Mouse (Mus musculus) hindbrain, embryonic 16.5 days (tissue): ENCODE measurements at regions not wholly inside any gene's neighbourhood (a gene's known extent, or its start where the extent isn't known, plus 50 kb on each side); places are given as distances from the start of the nearest gene placed in this dataset.
A peak's percentile ranks its signal among the peaks of the same experiment; 100 is the strongest.

Experiments used
- ATAC-seq: fragments of 200-750 bp; cut with Nextera tagmentation; 2 replicates; pipeline ENCODE4 v1.8.0; 2017; ENCODE audit warnings: moderate TSS enrichment, moderate library complexity
- H3K27ac ChIP-seq: fragments of 300-500 bp; sonication (generic); 2 replicates; pipeline ENCODE4 v1.5.1; 2014; ENCODE audit warnings: low read depth, mild to moderate bottlenecking, control low read depth, low read length, moderate library complexity
- H3K27me3 ChIP-seq: fragments of 300-500 bp; sonication (generic); replicated peaks from 2 replicates; pipeline ENCODE4 v1.6.1; 2014; ENCODE audit warnings: low read length; ENCODE audit not compliant: control insufficient read depth, insufficient read depth
- H3K36me3 ChIP-seq: fragments of 300-500 bp; sonication (generic); 2 replicates; pipeline ENCODE4 v1.6.1; 2014; ENCODE audit warnings: mild to moderate bottlenecking, low read length, moderate library complexity, mixed read lengths; ENCODE audit not compliant: control insufficient read depth, insufficient read depth
- H3K4me1 ChIP-seq: fragments of 300-500 bp; sonication (generic); 2 replicates; pipeline ENCODE4 v1.6.1; 2014; ENCODE audit warnings: low read depth, low read length; ENCODE audit not compliant: control insufficient read depth, insufficient read depth
- H3K4me2 ChIP-seq: fragments of 300-500 bp; sonication (generic); 2 replicates; pipeline ENCODE4 v1.6.1; 2014; ENCODE audit warnings: mild to moderate bottlenecking, low read length, control low read depth, moderate library complexity
- H3K4me3 ChIP-seq: fragments of 300-500 bp; sonication (generic); 2 replicates; pipeline ENCODE4 v1.5.1; 2014; ENCODE audit warnings: mild to moderate bottlenecking, low read length, control low read depth, moderate library complexity
- H3K9ac ChIP-seq: fragments of 300-500 bp; sonication (generic); 2 replicates; pipeline ENCODE4 v1.6.1; 2014; ENCODE audit warnings: low read depth, mild to moderate bottlenecking, control low read depth, low read length, moderate library complexity
- H3K9me3 ChIP-seq: fragments of 300-500 bp; sonication (generic); 2 replicates; pipeline ENCODE4 v1.6.1; 2014; ENCODE audit warnings: mild to moderate bottlenecking, low read length, moderate library complexity; ENCODE audit not compliant: control insufficient read depth
- WGBS: fragments of 180-500 bp; shearing (Covaris S2); extraction: QIAGEN DNeasy Blood & Tissue Kit; methylation state at CpG from one replicate; pipeline ENCODE4 v1.1.7; 2014; 5-methylcytosine and 5-hydroxymethylcytosine counted together

DNA sequence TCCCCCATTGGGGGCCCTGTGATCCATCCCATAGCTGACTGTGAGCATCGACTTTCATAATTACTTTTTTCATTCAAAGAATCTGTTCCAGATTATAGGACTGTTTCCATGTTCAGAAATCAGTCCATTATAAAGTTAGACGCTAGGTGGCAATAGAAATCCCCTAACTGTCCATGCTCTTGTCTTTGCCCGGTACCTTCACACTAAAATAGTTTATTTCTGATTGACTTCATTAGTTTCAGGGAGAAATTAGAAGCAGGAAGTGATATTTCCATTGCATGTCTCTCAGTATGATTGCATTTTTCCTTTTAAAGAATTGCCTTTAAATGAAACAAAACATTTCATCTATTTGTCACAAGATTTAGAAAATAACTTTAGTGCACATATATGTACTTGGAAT is 131.7 kb downstream of the Fbxo8 start:
- Histone ChIP-seq H3K9ac (no peak overlapping the region), H3K4me1 (no peaks in the 10 kb centered on the region), H3K27ac (no peak overlapping the region), H3K4me3 (no peak overlapping the region), H3K4me2 (no peak overlapping the region), H3K9me3 (no peaks in the 10 kb centered on the region), H3K27me3 (no peaks in the 10 kb centered on the region), H3K36me3 (no peaks in the 10 kb centered on the region)
- no peak for ATAC-seq
- WGBS: 17% methylated on average over 3 of the region's 3 CpGs

DNA sequence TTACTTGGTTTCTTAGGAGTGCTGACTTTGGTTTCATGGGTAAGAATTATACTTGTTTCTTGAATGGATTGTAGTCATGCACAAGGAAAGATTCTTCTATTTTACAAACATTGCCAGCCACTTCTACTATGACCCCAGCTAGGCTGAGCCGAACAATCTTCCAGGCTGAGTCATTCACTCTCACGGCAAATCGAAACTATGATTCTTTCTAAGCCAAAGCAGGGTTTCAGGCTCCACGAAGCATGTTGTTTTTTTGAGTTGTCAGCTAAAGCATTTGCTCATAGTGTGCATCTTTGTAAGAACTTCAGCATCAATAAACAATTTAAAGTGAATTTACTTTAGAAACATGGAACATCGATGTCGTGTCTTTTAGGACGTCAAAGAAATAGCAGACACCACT is 133.5 kb downstream of the Fbxo8 start:
- Histone ChIP-seq H3K27ac (no peak overlapping the region), H3K4me1 (no peaks in the 10 kb centered on the region), H3K9ac (no peak overlapping the region), H3K36me3 (no peaks in the 10 kb centered on the region), H3K9me3 (no peaks in the 10 kb centered on the region), H3K27me3 (no peaks in the 10 kb centered on the region), H3K4me3 (no peak overlapping the region), H3K4me2 (no peak overlapping the region)
- no peak for ATAC-seq
- 87% methylated on average over 7 of the region's 7 CpGs for WGBS

DNA sequence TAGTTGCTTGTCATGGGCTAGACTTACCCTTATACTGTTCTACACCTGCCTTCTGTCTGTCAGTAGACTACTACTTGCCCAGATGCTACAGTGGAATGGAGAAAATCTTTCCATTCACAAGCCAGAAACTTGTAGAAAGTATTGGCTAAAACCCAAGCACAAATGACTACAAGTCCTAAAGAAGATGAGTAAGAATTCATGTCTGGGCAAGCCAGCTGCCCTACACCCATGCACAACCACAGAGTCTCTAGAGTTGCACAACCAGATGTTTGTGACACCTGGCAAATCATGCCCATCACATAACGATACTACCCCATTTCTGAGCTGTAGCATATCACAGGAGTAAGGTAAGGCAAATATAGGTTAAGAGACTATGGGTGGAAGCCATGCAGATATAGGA is 144.5 kb downstream of the Fbxo8 start:
- no peak overlapping the region for H3K27ac ChIP-seq
- no peaks in the 10 kb centered on the region for H3K36me3 ChIP-seq
- WGBS: 79% methylated on average over 1 of the region's 1 CpGs
- H3K4me3 ChIP-seq: no peak overlapping the region
- no peak for ATAC-seq
- H3K4me2 ChIP-seq: no peak overlapping the region
- H3K9ac ChIP-seq: no peak overlapping the region
- H3K27me3 ChIP-seq: no peaks in the 10 kb centered on the region
- no peaks in the 10 kb centered on the region for H3K4me1 ChIP-seq
- H3K9me3 ChIP-seq: no peaks in the 10 kb centered on the region

DNA sequence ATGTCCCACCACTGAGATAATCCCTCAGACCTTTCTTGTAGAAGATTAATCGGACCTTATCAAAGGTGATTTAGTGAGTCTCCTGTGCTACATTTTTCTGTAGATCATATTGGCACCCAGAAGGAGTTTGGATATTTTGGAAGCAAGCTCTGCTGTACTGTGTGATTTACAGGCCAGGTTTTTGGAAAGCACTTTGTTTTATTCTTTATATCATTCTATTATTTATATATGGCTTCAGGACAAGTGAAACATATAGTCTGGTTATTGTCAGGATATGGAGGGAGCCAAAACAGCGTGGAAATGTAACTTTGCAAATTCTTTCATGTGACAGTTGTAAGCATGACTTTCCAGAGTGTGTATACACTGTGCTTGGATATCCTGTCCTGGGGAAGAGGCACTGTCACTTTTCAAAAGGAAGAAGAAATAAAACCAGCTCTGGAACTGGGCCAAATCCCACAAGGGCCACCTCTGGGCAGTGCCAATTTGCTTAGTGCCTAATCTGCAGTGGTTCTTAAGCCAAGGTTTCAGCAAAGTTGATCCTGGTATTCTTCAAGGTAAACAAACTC is 149.8 kb downstream of the Fbxo8 start:
- H3K9ac ChIP-seq: no peak overlapping the region
- no peak overlapping the region for H3K4me2 ChIP-seq
- no peaks in the 10 kb centered on the region for H3K36me3 ChIP-seq
- H3K27ac ChIP-seq: no peak overlapping the region
- H3K4me1 ChIP-seq: no peaks in the 10 kb centered on the region
- WGBS: 92% methylated on average over 2 of the region's 2 CpGs
- no peak overlapping the region for H3K4me3 ChIP-seq
- no peaks in the 10 kb centered on the region for H3K9me3 ChIP-seq
- no peak for ATAC-seq
- no peaks in the 10 kb centered on the region for H3K27me3 ChIP-seq

DNA sequence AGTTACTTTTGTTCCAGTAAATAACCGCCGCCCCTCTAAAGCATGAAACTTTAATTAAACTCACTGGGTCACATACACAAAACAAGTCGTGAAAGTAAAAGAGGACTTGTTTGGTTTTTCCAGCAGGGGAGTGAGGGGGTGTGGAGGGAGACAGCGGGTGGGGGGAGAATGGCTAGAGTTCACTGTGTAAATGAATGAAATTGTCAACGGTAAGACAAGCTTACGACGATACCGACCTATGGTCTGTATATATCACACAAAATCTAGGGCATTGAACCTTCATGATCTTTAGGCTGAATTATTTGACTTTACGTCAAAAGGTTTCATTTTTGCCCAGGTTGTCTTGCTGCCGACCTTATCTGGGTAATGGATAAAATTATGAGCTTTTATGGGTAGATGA is 155.5 kb downstream of the Fbxo8 start:
- Histone ChIP-seq H3K4me1 (peaks cover 6% of the 10 kb centered on the region; the same call in 1 of the 2 replicates), H3K4me3 (no peak overlapping the region), H3K9me3 (no peaks in the 10 kb centered on the region), H3K27me3 (no peaks in the 10 kb centered on the region), H3K36me3 (no peaks in the 10 kb centered on the region), H3K27ac (no peak overlapping the region), H3K4me2 (no peak overlapping the region; the same call in 1 of the 2 replicates), H3K9ac (no peak overlapping the region)
- 37% methylated on average over 10 of the region's 10 CpGs for WGBS
- no peak for ATAC-seq

DNA sequence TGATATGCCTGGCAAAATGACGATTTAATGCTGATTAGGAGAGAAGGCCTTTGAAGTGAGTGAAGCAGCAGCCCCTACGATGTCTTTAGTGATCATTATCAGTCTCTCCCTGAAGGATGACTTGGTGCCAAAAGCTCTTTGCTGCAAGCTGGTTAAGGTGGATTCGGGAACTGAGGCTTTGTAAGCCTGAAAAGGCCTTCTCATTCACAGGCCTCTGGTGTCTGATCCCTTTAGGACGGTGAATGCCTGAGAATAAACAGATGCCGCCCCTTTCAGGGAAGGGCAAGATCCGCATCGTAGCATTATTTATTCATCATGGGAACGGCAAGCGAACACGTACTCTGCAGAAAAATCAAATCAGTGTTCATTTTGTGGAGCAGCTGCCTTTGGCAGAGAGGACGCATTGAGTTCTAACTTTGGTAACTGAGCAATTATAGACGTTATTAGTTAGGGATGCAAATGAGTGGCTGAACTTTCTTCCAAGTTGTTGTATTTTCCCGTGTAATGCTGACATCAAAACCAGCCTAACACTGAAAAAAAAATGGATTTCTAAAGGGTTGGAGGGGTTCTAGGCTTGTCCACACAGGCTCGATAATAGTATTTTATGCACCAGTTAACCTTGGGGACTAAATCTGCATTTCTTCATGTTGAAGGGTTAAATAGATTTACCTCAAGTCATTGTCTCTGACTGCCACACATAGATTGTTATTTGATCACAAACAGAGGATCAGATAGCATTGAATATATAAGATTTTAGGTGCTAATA is 156.2 kb downstream of the Fbxo8 start:
- Histone ChIP-seq H3K9ac (peak overlapping the region; percentile 38; the same call in 1 of the 2 replicates), H3K4me1 (peaks cover 6% of the 10 kb centered on the region; the same call in 1 of the 2 replicates), H3K27ac (no peak overlapping the region), H3K9me3 (no peaks in the 10 kb centered on the region), H3K36me3 (no peaks in the 10 kb centered on the region), H3K27me3 (no peaks in the 10 kb centered on the region), H3K4me2 (peak overlapping the region; percentile 50), H3K4me3 (no peak overlapping the region)
- 17% methylated on average over 14 of the region's 14 CpGs for WGBS
- peak; percentile 79 for ATAC-seq

DNA sequence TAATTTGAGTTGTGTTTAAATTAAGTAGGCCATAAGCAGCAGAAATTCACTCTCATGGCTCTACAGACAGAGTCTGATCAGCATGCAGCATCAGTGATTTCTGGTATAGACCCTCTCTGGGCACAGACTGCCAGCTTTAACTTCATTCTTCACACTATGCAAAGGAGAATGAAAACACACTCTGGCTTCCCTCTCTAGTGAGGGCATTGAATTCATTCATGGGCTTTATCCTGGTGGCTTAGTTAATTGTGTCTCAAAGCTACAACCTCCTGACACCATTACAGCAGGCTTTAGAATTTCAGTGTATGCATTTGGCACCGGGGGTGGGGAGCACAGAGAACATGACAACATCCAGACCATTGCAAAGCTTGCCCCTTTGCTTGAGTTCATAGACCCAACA is 169.1 kb downstream of the Fbxo8 start:
- H3K9me3 ChIP-seq: no peaks in the 10 kb centered on the region
- H3K4me3 ChIP-seq: no peak overlapping the region
- H3K4me1 ChIP-seq: no peaks in the 10 kb centered on the region
- H3K27ac ChIP-seq: no peak overlapping the region
- no peak for ATAC-seq
- no peaks in the 10 kb centered on the region for H3K27me3 ChIP-seq
- no peak overlapping the region for H3K9ac ChIP-seq
- WGBS: 65% methylated on average over 1 of the region's 1 CpGs
- H3K36me3 ChIP-seq: no peaks in the 10 kb centered on the region
- no peak overlapping the region for H3K4me2 ChIP-seq

DNA sequence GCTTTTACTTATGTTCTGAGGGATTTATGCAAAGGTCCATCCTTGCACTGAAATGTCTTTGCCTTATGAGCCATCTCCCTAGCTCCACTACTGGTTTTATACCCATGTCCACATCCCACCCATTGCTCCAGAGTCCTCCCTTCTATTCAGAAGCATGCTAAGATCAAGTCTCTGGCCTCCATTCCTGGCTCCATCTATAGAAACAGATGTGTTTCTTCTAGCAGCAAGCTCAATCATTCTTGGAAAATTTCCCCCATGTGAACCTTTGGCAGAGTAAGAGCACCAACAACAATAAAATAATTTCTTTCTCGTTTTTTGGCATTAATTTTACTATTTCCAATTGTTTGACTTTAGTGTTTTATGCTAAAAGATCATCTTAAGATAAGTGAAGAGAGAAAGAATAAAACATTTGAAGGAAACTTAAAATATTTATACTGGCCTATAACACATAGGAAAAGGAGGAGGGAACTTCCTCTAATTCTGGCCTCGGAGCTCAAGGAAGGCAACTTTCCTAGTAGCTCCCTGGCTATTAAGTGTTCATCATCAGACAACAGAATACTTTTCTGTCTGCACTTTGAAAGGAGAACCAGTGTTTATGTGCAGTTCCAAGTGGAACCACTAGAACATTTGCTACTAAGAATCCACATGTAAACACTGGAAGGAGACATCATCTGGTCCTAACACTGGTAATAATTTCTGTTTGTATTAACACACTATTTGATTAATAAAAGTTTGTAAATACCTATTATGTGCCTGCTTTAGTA is 171.8 kb downstream of the Fbxo8 start:
- no peak overlapping the region for H3K27ac ChIP-seq
- 67% methylated on average over 2 of the region's 2 CpGs for WGBS

DNA sequence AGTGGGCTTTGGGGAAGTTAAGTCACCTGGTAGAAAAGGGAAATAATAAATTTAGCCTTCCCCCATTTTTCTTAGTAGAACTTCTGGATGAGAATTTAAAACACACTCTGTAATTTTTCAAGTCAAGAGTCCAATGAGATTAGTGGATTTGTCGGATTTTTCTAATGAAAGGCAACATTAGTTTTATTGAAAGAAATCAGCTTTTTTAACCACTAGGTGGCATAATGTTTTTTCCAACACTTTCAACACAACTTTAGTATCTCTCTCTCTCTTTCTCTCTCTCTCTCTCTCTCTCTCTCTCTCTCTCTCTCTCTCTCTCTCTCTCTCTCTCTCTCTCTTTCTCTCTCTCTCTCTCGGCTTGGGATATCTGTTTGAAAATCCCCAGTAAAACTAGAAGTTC is 173.7 kb downstream of the Fbxo8 start:
- 79% methylated on average over 2 of the region's 2 CpGs for WGBS
- Histone ChIP-seq H3K9me3 (no peaks in the 10 kb centered on the region), H3K4me1 (no peaks in the 10 kb centered on the region), H3K27ac (no peak overlapping the region), H3K4me3 (no peak overlapping the region), H3K27me3 (no peaks in the 10 kb centered on the region), H3K36me3 (no peaks in the 10 kb centered on the region), H3K4me2 (no peak overlapping the region), H3K9ac (no peak overlapping the region)
- no peak for ATAC-seq

More for the DNA sequence above, 171.8 kb downstream of the Fbxo8 start:
- no peaks in the 10 kb centered on the region for H3K4me1 ChIP-seq
- ATAC-seq: no peak
- no peak overlapping the region for H3K4me2 ChIP-seq
- H3K9ac ChIP-seq: no peak overlapping the region
- no peaks in the 10 kb centered on the region for H3K9me3 ChIP-seq
- H3K36me3 ChIP-seq: no peaks in the 10 kb centered on the region
- H3K4me3 ChIP-seq: no peak overlapping the region
- H3K27me3 ChIP-seq: no peaks in the 10 kb centered on the region
